Mouse (Mus musculus) 416B (cell line): Measurements from ENCODE around the gene Prrt1.

Source experiments
- DNase-seq: peaks from one replicate; pipeline ENCODE4 v3.0.0; 2011; ENCODE audit warnings: low read depth

Prrt1 gene

DNA sequence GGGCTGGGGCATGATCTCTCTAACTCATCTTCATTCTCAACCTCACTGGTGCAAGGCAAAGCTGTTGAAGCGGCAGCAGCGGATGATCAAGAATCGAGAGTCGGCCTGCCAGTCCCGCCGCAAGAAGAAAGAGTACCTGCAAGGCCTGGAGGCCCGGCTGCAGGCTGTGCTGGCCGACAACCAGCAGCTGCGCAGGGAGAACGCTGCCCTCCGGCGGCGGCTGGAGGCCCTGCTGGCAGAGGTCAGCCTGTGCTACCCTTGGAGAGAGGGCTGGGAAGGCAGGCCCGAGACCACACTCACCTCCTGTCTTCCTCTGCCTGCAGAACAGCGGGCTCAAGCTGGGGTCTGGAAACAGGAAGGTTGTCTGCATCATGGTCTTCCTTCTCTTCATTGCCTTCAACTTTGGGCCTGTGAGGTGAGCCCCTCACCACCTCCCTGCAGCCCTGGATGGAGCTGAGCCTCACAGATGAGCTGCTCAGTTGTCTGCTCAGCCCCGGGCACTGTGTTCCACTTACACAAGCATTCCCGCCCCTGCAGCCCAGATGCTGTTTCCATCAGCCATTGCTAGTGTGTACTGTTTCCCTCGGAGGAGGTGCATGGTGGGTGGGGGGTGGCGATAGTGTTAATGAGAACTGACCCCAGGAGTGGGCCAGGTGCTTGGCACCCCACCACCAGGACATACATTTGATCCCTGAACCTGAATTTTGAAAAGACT lies 22.3 kb downstream of the Prrt1 start:
- DNase-seq = peak; percentile 71

DNA sequence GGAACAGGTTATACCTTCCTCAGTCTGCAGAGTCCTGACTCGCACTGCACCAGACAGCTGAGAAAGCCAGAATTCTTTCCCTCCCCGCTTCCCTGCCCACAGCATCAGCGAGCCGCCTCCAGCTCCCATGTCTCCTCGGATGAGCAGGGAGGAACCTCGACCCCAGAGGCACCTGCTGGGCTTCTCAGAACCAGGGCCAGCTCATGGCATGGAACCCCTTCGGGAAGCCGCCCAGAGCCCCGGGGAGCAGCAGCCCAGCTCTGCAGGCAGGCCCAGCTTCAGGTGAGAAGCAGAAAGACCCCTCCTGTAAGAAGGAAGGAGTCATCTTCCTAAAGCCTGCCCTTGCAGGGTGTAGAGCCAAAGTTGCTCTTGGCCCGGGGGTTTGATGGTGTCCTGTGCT lies 23.2 kb downstream of the Prrt1 start:
- DNase-seq = no peak

GRCm38 (mm10) chr17:34652985-34653384 lies 23.7 kb downstream of the Prrt1 start:
- no peak for DNase-seq

- peak; percentile 77 for DNase-seq
Observed at GRCm38 (mm10) chr17:34653746-34654285, 24.5 kb downstream of the Prrt1 start.

GRCm38 (mm10) chr17:34654392-34654791 lies 25.1 kb downstream of the Prrt1 start:
- DNase-seq = no peak

DNA sequence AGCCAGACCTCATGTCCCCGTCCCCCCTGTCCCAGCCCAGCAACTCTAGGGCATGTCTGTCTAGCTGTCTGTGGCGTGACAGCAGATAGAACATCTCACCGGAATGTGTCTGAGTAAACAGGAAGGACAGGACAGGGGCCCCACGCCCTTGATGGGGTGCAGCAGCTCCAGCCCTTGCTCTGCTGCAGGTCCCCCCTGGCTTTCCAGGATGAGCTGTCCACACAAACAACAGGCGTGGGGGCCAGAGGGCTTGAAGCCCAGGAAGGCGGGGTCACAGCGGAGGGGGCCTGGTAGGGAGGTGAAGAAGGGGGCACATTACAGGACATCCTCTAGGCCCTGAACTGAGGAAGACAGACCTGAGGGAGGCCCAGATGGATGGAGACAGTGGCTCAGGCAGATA lies 25.8 kb downstream of the Prrt1 start:
- no peak for DNase-seq

DNA sequence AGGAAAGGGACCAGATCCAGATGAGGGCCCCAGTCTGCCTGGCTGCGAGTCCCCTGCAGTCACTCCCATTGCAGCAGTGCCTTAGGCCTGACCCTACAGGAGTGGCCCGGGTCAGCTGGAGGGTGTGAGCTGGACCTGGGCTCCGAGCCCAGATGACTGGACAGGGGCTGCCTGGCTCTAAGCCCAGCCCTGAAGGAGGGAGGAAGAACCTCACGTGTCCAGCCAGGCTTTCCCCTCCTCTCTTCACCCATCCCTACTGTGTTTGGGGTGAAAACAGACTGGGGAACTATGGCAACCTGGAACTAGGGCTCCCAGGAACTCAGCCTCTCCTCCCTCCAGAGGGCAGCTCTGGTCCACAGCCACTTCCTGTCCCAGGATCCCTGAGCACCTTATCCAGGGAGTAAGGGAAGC lies 26.3 kb downstream of the Prrt1 start:
- no peak for DNase-seq

DNA sequence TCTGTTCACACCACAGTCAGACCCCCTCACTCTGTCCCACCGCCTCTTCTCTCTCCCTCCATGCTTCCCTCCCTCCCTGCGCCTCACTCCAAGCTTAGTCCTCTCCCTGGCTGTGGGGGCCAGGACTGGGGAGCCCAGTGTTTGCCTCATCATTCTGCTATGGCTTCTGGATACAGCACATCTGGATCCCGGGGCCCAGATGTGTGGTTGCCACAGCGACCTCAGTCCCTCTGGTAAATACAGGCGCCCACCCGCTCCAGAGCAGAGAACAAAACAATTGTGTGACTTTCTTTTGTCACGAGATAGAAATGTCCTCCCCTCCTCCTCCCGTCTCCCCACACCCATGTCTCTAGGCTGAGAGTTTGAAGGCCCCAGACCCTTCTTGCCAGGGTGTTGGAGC lies 27.3 kb downstream of the Prrt1 start:
- DNase-seq = no peak

GRCm38 (mm10) chr17:34657271-34657670 lies 27.9 kb downstream of the Prrt1 start:
- DNase-seq = no peak

DNA sequence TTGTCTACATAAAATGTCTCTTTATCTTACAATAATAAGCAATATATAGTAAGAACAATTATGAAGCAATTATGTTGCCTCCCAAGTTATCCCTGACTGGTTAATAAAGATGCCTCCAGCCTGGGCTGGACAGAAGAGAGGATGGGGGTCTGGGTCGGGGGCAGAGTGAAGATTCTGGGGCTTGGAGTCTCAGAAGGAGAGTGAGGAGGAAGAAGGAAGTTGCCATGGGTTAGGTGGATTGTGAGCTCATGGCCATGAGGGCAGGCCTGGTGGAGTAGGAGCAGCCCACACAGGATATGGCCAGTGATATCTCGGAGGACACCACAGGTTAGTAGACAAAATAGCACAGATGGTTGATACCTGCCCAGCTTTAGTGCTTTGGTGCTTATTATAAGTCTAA lies 28.8 kb downstream of the Prrt1 start:
- no peak for DNase-seq

GRCm38 (mm10) chr17:34658591-34658990 lies 29.3 kb downstream of the Prrt1 start:
- no peak for DNase-seq

DNA sequence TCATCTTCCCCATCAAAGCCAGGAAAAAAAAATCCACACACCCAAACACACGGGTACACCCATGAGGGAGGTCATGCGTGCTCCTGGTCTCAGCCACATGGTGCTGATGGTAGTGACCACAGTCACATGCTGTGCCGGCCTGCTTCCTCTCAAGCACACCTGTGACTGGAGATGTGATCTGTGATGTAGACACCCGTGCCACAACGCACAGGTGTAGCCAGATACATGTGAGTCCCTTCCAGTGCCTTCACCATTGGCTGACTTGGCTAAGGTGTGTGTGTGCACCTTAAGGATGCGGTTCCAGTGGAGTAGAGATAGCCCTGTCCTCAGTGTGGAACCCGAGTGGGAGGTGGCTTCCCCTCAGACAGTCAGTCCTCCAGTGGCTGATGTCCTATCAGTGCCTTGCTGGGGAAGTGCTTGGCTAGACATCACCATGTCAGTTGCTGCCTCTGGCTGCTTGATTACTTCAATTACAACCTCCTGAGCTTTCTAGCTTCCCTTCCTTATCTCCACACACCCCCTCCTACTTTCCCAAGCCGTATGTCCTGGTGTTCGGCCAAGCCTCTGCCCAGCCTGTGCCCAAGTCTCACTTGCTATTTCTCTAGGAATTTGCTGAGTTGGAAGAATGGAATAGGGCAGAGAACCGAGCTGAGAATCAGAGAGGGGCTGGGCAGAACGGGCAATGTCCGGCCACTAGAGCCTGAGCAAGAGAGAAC lies 30.0 kb downstream of the Prrt1 start:
- DNase-seq = no peak

DNA sequence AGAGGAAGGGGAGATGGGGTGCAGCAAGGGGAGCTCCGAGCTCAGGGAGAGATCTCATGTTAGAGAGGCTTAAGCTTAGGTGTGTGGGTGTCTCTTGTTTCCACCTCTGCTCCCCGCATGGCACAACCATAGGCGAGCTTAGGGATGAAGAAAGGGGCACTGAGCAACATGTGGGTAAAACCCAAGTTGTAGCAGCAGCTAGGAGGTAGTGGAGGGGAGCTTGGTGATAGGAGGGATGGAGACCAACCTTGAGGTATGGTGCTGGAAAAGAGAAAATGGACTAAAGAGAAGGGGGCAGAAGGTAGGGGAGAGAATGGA lies 30.5 kb downstream of the Prrt1 start:
- no peak for DNase-seq

GRCm38 (mm10) chr17:34660259-34660820 lies 31.0 kb downstream of the Prrt1 start:
- DNase-seq = no peak

DNA sequence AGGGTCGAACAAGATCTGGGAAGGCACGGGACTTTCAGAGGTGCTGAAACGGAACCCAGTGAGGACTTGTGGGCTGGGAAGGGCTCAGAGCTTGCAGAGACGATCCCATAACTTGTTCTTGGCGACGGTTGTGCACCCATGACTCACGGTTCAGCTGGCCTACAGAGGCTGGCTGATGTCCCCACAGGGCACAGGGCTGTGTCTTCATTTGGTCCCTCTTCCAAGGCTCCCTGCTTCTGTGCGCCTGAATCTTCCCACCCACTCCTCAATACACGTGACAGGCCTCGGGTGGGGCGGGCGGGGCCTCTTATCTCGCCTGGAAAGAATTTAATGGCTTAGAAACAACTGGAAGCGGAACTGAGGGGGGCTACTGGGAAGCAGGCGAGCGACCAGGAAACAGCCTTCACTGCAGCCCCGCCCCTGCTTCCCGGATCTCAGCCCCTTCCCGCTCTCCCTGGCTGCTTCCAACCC lies 31.8 kb downstream of the Prrt1 start:
- no peak for DNase-seq

- DNase-seq = no peak
Observed at GRCm38 (mm10) chr17:34662468-34662867, 33.1 kb downstream of the Prrt1 start.

DNA sequence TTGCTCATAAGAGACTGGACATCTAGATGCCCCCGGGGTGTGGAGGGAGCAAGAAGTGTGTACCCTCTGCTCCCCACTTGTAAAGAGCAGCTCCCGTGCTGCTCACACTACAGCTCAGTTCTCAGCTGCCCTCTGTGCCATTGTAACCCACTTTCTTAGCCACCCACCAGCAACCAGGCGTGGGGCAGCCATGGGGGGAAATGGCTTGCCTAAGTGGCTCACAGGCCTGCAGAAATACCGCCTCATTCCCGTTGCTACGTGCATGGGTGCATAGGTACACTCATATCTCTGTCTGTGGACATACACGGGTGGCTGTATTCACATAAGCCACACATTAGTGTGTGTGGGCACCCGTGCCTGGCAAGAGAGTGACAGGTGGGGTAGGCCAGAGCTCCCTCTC lies 33.6 kb downstream of the Prrt1 start:
- no peak for DNase-seq

DNA sequence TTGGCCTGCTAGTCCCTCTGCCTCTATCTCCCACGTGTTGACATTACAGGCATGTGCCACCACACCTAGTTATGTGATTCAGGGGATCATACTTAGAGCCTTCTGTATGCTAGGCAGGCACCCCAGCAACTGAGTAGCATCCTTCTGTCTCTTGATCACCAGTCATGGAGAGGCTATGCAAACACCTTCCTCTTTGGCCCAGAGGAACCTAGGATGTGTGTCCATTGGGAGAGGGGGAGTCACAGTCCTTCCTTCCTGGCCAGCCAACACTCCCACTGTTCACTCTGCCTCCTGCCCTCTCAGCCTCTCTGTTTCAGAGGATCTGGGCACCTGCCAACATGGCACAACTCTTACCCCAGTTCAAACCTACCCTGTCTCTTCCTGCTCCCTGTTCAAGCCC lies 34.2 kb downstream of the Prrt1 start:
- no peak for DNase-seq

DNA sequence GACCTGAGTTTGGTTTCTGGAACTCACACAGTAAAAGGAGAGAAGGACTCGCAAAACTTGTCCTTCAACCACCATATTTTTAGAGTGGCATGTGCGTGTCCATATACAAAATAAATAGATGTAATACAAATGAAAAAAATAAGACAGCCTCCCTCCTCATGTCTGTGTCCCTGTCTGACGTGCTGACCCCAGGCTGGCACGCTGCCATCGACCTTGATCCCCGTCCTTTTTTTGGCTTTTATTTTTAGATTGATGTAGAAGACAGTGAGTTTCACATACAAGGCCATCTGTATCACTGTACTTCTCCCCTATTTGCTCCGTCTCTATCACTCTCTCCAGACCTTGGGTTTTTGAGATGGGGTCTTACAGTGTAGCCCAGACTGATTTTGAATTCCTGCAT lies 35.1 kb downstream of the Prrt1 start:
- no peak for DNase-seq

GRCm38 (mm10) chr17:34670235-34670634 lies 40.9 kb downstream of the Prrt1 start, which contains the start of gene Tnxb:
Gene Tnxb (plus strand): TSS chr17:34670535.
- DNase-seq = no peak

DNA sequence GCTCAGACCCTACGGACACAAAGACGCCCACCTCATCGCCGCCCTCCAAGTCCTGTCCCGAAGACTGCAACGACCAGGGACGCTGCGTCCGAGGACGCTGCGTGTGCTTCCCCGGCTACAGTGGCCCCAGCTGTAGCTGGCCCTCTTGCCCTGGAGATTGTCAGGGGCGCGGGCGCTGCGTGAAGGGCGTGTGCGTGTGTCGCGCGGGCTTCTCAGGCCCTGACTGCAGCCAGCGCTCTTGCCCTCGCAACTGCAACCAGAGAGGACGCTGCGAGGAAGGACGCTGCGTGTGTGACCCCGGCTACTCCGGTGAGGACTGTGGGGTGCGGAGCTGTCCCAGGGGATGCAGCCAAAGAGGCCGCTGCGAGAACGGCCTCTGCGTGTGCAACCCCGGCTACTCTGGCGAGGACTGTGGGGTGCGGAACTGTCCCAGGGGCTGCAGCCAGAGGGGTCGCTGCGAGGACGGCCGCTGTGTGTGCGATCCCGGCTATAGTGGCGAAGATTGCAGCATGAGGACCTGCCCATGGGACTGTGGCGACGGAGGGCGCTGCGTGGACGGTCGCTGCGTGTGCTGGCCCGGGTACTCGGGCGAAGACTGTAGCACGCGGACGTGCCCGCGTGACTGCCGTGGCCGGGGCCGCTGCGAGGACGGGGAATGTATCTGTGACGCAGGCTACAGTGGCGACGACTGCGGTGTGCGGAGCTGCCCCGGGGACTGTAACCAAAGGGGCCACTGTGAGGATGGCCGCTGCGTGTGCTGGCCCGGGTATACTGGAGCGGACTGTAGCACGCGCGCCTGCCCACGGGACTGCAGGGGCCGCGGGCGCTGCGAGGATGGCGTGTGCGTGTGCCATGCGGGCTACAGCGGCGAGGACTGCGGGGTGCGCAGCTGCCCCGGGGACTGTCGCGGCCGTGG lies 42.1 kb downstream of the Prrt1 start:
- no peak for DNase-seq

- no peak for DNase-seq
Observed at GRCm38 (mm10) chr17:34672246-34672792, 43.0 kb downstream of the Prrt1 start.
